ENCODE assay signal across 8 mouse cellular contexts in genomic region chr2:167476762-167477161, GRCm38 (mm10). TPM values are rescaled to one million over a fixed set of nuclear protein-coding genes. Genes with fewer than 3 reads are reported as not detected.
DNase-seq lines count a peak whose midpoint lies in the region; ATAC-seq and TF ChIP-seq lines count a peak whose summit lies in the region.

No protein-coding gene starts in this region.

- no peak for DNase-seq in heart, embryonic 10.5 days (ENCODE audit: low spot score)
- DNase-seq in heart, postnatal 4 days = no peak
- DNase-seq in hindbrain, embryonic 11.5 days (ENCODE audit: low spot score) = no peak
- no peak for DNase-seq in liver, embryonic 13.5 days
- DNase-seq in MN1 (ENCODE audit: low spot score) = no peak
- DNase-seq in right cerebral cortex, postnatal 36 days (ENCODE audit: low spot score in 2 of 2) = no peak
- no peak for DNase-seq in thymus, postnatal 10 days (ENCODE audit: low spot score in 2 of 2)

- H3K4me1 ChIP-seq in heart, embryonic 10.5 days = peaks cover 19% of the 10 kb centered on the region
- peaks cover 3% of the 10 kb centered on the region; the same call in 1 of the 2 replicates for H3K4me1 ChIP-seq in hindbrain, embryonic 11.5 days (replicated peaks; ENCODE audit: control insufficient read depth, insufficient read depth, low read length)
- H3K4me1 ChIP-seq in liver, embryonic 13.5 days (replicated peaks) = peaks cover 15% of the 10 kb centered on the region

- 84% methylated on average over 4 of the region's 4 CpGs for WGBS in heart, embryonic 10.5 days
- WGBS in hindbrain, embryonic 11.5 days = 74% methylated on average over 4 of the region's 4 CpGs
- 53% methylated on average over 4 of the region's 4 CpGs for WGBS in liver, embryonic 13.5 days (ENCODE audit: insufficient replicate concordance)

- H3K4me2 ChIP-seq in hindbrain, embryonic 11.5 days (replicated peaks; ENCODE audit: low read depth, low read length) = no peak overlapping the region
- no peak overlapping the region for H3K4me2 ChIP-seq in liver, embryonic 13.5 days

- H3K9ac ChIP-seq in hindbrain, embryonic 11.5 days (ENCODE audit: low read depth, low read length) = no peak overlapping the region; the same call in 1 of the 2 replicates
- no peak overlapping the region for H3K9ac ChIP-seq in liver, embryonic 13.5 days

- TF ChIP-seq CTCF in C2C12 (IDR thresholded peaks at IDR 0.05; ENCODE audit: control insufficient read depth, insufficient read depth, insufficient read length) = no peak

- H3K4me3 ChIP-seq in heart, embryonic 10.5 days = no peak overlapping the region
- no peak overlapping the region for H3K4me3 ChIP-seq in C2C12 (ENCODE audit: insufficient read depth, poor library complexity, severe bottlenecking)
- H3K4me3 ChIP-seq in hindbrain, embryonic 11.5 days (ENCODE audit: low read depth, low read length) = no peak overlapping the region
- H3K4me3 ChIP-seq in liver, embryonic 13.5 days (replicated peaks) = no peak overlapping the region

- no peaks in the 10 kb centered on the region for H3K27me3 ChIP-seq in heart, embryonic 10.5 days (ENCODE audit: insufficient read depth, poor library complexity, severe bottlenecking)
- no peaks in the 10 kb centered on the region for H3K27me3 ChIP-seq in C2C12 (ENCODE audit: control insufficient read depth, insufficient read depth, insufficient read length)
- no peaks in the 10 kb centered on the region for H3K27me3 ChIP-seq in hindbrain, embryonic 11.5 days (ENCODE audit: control insufficient read depth, insufficient read depth, low read length)
- no peaks in the 10 kb centered on the region for H3K27me3 ChIP-seq in liver, embryonic 13.5 days

- H3K79me2 ChIP-seq in C2C12 (ENCODE audit: control insufficient read depth, insufficient read depth) = no peaks in the 10 kb centered on the region

- peak overlapping the region; percentile 52 for H3K27ac ChIP-seq in heart, embryonic 10.5 days
- 0 out of 2 replicates have a peak overlapping the region, but pooled peaks have one; percentile 53 for H3K27ac ChIP-seq in hindbrain, embryonic 11.5 days (ENCODE audit: low read depth, low read length)
- H3K27ac ChIP-seq in liver, embryonic 13.5 days = peak overlapping the region; percentile 43

- H3K36me3 ChIP-seq in heart, embryonic 10.5 days = peaks cover 45% of the 10 kb centered on the region
- H3K36me3 ChIP-seq in C2C12 (ENCODE audit: control insufficient read depth, insufficient read depth) = peaks cover 38% of the 10 kb centered on the region
- 0 out of 2 replicates have a peak, but pooled peaks cover 5% of the 10 kb centered on the region for H3K36me3 ChIP-seq in hindbrain, embryonic 11.5 days (ENCODE audit: control insufficient read depth, insufficient read depth, low read length)
- H3K36me3 ChIP-seq in liver, embryonic 13.5 days = peaks cover 42% of the 10 kb centered on the region

- no peaks in the 10 kb centered on the region for H3K9me3 ChIP-seq in heart, embryonic 10.5 days
- no peaks in the 10 kb centered on the region for H3K9me3 ChIP-seq in hindbrain, embryonic 11.5 days (ENCODE audit: control insufficient read depth, low read length)
- H3K9me3 ChIP-seq in liver, embryonic 13.5 days (replicated peaks) = no peaks in the 10 kb centered on the region

- H3ac ChIP-seq in C2C12 (ENCODE audit: control insufficient read depth, insufficient read length, low read depth) = no peak overlapping the region

- ATAC-seq in hindbrain, embryonic 11.5 days (ENCODE audit: low FRiP score) = no peak
- 0 out of 2 replicates have a peak, but pooled peaks have one; percentile 6 for ATAC-seq in liver, embryonic 13.5 days (ENCODE audit: low read depth)

- H3K79me3 ChIP-seq in C2C12 (ENCODE audit: low read depth) = no peaks in the 10 kb centered on the region

TF ChIP-seq in C2C12, 6 proteins besides CTCF, POLR2A, EP300 and RAD21:
- TF ChIP-seq CEBPB (IDR thresholded peaks at IDR 0.05; ENCODE audit: low read depth) = no peak
- TF ChIP-seq USF1 (IDR thresholded peaks at IDR 0.05; ENCODE audit: low read depth) = peak; percentile 54
TF ChIP-seq in C2C12: peak in this region for 1.

RNA-seq across cellular contexts. Expression of gene Rnf114, which starts 15.7 kb away (rescaled TPM):
- polyA plus RNA-seq in heart, embryonic 10.5 days (2016; fragmentation: Nextera tagmentation; extraction: Ambion mirVana) = 71.2 and 90.0 TPM in 2 replicates
- total RNA-seq in heart, postnatal 4 days (2021) = 10 to 100 TPM; 39.3 to 39.4 TPM
- 35.4 TPM for polyA plus RNA-seq in C2C12 (2012; fragmentation: generic; extraction: Trizol)
- 120 and 140 TPM in 2 replicates for polyA plus RNA-seq in hindbrain, embryonic 11.5 days (2014; fragmentation: Nextera tagmentation; extraction: Ambion mirVana)
- polyA plus RNA-seq in liver, embryonic 13.5 days (2015; fragmentation: Nextera tagmentation; extraction: Ambion mirVana) = 32.5 and 33.2 TPM in 2 replicates

RNA-seq across cellular contexts. Expression of gene Spata2, which starts 15.9 kb away (rescaled TPM):
- polyA plus RNA-seq in heart, embryonic 10.5 days (2016; fragmentation: Nextera tagmentation; extraction: Ambion mirVana) = 16.5 and 17.4 TPM in 2 replicates
- 10 to 100 TPM; 25.1 to 27.5 TPM for total RNA-seq in heart, postnatal 4 days (2021)
- 10.4 TPM for polyA plus RNA-seq in C2C12 (2012; fragmentation: generic; extraction: Trizol)
- polyA plus RNA-seq in hindbrain, embryonic 11.5 days (2014; fragmentation: Nextera tagmentation; extraction: Ambion mirVana) = 13.5 and 15.0 TPM in 2 replicates
- 7.0 and 9.4 TPM in 2 replicates for polyA plus RNA-seq in liver, embryonic 13.5 days (2015; fragmentation: Nextera tagmentation; extraction: Ambion mirVana)

RNA-seq across cellular contexts. Expression of gene Slc9a8, which starts 55.2 kb away (rescaled TPM):
- 23.0 and 26.0 TPM in 2 replicates for polyA plus RNA-seq in heart, embryonic 10.5 days (2016; fragmentation: Nextera tagmentation; extraction: Ambion mirVana)
- total RNA-seq in heart, postnatal 4 days (2021) = 10 to 100 TPM; 29.4 to 30.5 TPM
- polyA plus RNA-seq in C2C12 (2012; fragmentation: generic; extraction: Trizol) = 19.0 TPM
- polyA plus RNA-seq in hindbrain, embryonic 11.5 days (2014; fragmentation: Nextera tagmentation; extraction: Ambion mirVana) = 15.7 and 21.8 TPM in 2 replicates
- polyA plus RNA-seq in liver, embryonic 13.5 days (2015; fragmentation: Nextera tagmentation; extraction: Ambion mirVana) = 12.0 and 13.4 TPM in 2 replicates
